Mouse (Mus musculus) thymus, adult 2 months (tissue): ENCODE data around the gene Tlr7.

Experiments
- CTCF ChIP-seq: fragments of 200-500 bp; IDR thresholded peaks from 2 replicates; pipeline ENCODE4 v1.5.1; 2012; ENCODE audit warnings: mild to moderate bottlenecking, control low read depth, low read length, moderate library complexity, borderline replicate concordance; ENCODE audit not compliant: control insufficient read depth, poor library complexity, insufficient read depth; ENCODE audit errors: extremely low read depth
- POLR2A ChIP-seq: fragments of 200-500 bp; IDR thresholded peaks from 2 replicates; pipeline ENCODE4 v1.6.1; 2012; ENCODE audit warnings: mild to moderate bottlenecking, low read length, control low read depth, moderate library complexity; ENCODE audit not compliant: control insufficient read depth, poor library complexity, insufficient read depth; ENCODE audit errors: extremely low read depth

DNA sequence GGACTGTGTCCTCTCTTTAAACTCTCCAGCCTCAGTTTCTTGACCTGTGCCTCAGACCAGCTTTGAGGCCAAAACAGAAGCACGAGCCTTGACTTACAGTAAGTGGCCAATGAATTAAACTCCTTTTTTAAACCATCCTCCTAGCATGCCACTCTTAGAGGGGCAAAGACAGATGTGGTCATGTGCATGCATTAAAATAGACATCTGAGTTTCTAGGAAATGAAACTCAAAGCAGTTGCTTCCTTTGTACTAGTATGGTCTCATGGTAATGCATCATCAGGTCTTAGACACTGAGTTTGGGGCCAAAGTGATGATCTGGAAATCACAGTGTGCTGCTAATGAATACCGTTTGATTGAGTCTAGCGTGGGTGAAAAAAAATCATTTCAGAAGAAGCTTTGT, 1.8 kb downstream of the Tlr7 start:
- no peak for TF ChIP-seq POLR2A
- TF ChIP-seq CTCF = no peak
